Mouse (Mus musculus) brain, embryonic 18.5 days (tissue): ENCODE measurements at regions not wholly inside any gene's neighbourhood (a gene's known extent, or its start where the extent isn't known, plus 50 kb on each side); places are given as distances from the start of the nearest gene placed in this dataset.

Experiments used
- DNase-seq: peaks from one replicate; pipeline ENCODE4 v3.0.0-alpha.2; 2012; ENCODE audit warnings: low read depth, low spot score

DNA sequence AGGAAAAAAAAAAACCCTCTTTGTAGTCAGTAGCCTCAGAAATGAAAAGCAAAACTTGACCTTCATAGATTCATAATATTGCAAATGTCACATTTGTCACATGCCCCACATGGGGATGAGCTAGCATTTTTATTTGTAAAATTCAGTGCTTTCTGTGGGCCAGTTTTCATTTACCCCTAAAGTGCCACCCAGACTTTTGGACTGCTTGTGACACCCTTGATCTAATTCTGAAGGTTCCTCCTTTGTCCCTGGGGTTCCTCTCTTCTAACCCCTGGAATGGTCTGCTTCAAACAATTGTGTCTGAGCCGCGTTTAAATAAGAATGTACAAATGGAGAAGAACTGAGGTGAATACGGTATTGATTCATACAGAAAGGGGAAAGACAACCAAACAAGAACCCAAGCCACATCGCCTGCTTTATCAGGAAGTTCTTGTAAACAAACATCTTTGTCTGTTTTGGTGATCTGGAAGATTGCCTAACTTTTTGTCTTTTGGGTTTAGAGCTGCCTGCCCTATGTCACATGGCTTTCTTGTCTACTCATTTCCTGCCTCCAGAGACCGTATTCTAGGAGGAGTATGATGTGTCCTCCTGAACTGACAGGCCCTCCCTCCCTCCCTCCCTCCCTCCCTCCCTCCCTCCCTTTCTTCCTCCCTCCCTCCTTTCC is 203.1 kb upstream of the Gm9833 start:
- DNase-seq = no peak

- DNase-seq = peak; percentile 43
Measured at GRCm38 (mm10) chr3:9885565-9885964, 202.3 kb upstream of the Gm9833 start.

GRCm38 (mm10) chr3:9886077-9886476 is 201.8 kb upstream of the Gm9833 start:
- DNase-seq = no peak

- DNase-seq = no peak
Measured at GRCm38 (mm10) chr3:9886765-9887626, 200.9 kb upstream of the Gm9833 start.

GRCm38 (mm10) chr3:9887627-9887994 is 200.3 kb upstream of the Gm9833 start:
- no peak for DNase-seq

DNA sequence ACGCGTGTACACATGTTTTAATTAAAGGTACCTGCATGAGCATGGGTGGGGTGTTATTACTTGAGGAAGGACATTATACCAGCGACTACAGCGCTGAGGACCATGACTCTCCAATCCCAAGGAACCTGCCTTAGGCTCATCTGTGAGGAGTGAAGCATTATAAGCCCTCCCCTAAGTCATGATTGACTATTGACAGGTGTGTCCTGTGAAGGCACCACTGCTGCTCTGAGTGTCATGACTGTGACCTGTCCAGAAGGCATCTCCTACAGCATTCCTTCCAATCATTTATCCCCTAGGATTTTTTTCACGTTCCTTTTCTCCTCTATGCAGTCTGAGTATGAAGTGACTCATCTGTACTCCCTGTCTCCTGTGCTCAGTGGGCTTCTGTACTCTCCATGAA is 199.9 kb upstream of the Gm9833 start:
- DNase-seq = no peak

GRCm38 (mm10) chr3:9892884-9893494 is 194.9 kb upstream of the Gm9833 start:
- no peak for DNase-seq

GRCm38 (mm10) chr3:9895396-9896135 is 192.3 kb upstream of the Gm9833 start:
- no peak for DNase-seq

- DNase-seq = no peak
Measured at GRCm38 (mm10) chr3:9896303-9896702, 191.6 kb upstream of the Gm9833 start.

GRCm38 (mm10) chr3:9901663-9902062 is 186.2 kb upstream of the Gm9833 start:
- DNase-seq = no peak

- no peak for DNase-seq
Measured at GRCm38 (mm10) chr3:9913357-9913756, 174.6 kb upstream of the Gm9833 start.

- DNase-seq = no peak
Measured at GRCm38 (mm10) chr3:9916538-9917106, 171.3 kb upstream of the Gm9833 start.

DNA sequence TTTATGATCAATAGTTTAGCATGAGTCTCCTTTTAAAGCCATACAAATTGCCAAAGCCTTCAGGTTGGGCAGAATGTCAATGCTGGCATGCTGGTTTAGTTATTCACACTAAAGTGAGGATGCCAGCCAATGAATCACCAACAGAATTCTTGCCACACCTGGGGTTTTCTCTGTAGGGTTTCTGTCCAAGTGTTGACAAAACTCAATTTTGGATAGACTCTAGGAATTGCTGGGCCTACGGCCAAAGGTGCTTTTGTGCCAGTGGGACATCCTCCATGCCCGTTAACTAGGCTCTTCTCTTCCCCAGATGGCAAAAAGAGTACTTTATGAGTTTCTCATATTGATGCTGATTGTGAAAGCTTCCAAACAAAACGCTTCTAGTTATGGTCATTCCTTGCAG is 167.6 kb upstream of the Gm9833 start:
- peak; percentile 46 for DNase-seq

- no peak for DNase-seq
Measured at GRCm38 (mm10) chr3:9921730-9922129, 166.2 kb upstream of the Gm9833 start.

GRCm38 (mm10) chr3:9922541-9923046 is 165.3 kb upstream of the Gm9833 start:
- DNase-seq = no peak

DNA sequence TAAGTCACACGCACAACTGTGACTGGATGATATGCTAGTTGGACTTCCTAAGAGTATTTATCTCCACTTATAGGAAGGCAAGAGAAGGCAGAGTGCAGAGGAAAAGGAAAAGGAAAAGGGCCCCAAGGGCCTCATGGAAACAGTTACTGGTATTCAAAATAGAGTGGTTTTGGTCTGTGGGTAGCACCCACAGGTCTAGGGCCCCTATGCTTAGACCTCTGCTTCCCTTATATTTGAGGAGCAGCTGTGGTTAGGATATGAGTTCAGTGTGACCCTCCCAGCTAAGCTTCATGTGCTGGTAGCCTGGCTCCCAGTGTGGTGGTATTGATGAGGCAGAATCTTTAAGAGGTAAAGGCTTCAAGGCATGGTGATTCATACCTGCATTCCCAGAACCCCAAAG is 163.3 kb upstream of the Gm9833 start:
- DNase-seq = no peak

DNA sequence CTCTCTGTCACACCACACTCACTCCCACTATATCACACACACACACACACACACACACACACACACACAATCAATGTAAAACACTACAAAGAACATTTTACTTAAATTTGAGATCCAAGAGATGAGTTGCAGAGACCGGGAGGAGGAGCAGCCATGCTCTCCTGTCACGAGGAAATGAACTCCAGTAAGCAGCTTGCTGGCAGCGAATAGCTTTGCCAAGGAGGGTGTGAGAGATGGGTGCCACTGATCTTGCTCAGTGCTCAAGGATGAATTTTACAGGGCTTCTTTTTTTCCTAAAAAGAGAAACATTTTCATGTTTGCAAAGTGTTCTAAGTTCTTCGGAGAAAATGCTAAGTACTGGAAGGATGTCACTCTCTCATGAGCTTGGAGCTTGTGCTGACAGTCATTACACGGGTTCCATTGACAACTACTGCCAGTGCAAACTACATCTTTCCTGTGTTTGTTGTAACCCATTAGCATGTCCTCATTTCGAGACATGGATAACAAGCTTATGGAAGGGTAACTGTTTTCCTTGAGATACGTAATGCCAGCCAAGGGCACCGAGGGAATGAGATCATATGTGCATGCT is 151.0 kb upstream of the Gm9833 start:
- no peak for DNase-seq

DNA sequence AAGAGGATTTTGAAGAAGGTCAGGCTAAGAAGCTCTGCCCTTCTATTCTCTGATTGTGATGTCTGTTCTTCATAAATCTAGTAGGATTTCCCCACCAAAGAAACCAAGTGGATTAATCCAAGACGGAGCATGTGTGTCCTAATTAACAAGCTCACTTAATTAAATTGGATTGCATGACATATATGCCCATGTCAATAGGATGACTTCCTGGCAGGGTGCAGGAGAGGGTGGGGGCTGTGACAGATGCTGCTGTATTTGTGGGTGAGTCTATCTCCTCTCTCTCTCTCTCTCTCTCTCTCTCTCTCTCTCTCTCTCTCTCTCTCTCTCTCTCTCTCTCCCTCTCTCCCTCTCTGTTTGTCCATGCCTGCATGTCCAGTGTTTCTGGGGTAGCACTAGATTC is 149.3 kb upstream of the Gm9833 start:
- DNase-seq = no peak

DNA sequence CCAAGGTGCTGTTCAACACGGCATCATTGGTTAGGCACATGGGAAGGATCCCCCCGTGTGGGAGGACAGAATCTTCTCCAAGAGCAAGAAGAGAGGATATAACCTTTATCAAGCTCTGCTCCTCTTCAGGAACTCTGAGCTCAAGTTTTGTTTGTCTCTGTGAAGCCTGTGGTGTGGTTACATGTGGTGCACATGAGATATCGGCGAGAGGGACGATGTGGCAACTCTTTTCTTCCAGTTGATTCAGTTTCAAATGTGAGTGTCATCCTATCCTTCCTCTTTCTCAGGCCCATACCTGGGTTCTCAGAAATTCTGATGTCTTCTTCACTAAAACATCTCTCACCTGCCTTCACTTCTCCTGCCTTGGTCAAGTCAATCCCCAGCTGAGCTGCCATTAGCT is 145.3 kb upstream of the Gm9833 start:
- no peak for DNase-seq

- no peak for DNase-seq
Measured at GRCm38 (mm10) chr3:9947357-9948065, 140.4 kb upstream of the Gm9833 start.
